Mouse (Mus musculus) erythroblast, embryonic 14.5 days (primary cell): ENCODE data around the gene Atrnl1.

Experiments
- GATA1 ChIP-seq: IDR thresholded peaks from 2 replicates; pipeline ENCODE4 v1.6.1; 2012; ENCODE audit warnings: low read length, inconsistent platforms, mixed read lengths
- TAL1 ChIP-seq: IDR thresholded peaks from 3 replicates; pipeline ENCODE4 v1.6.1; 2012; ENCODE audit warnings: low read length, inconsistent platforms, mixed read lengths

DNA sequence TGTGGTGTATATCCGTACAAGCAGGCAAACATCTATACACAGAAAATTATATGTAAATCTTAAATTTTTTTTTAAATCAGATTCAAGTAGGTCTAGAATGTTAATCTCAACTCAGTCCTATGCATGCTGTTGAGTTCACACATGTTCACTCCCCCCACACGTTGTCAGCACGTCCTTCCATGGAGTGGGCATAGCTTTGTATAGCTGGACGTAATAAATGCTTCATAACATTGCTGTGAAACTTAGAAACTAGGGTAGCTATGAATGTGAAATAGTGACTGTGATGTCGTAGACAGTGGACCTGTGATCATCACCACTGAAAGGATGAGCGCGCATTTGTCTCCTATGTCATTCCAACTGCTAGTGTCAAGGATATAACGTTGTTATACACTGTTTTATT is 278.0 kb downstream of the Atrnl1 start:
- no peak for TF ChIP-seq TAL1
- TF ChIP-seq GATA1 = no peak
